Mouse (Mus musculus): ENCODE data around the gene Plxna1. TPM values are rescaled to one million over a fixed set of nuclear protein-coding genes. Genes with fewer than 3 reads are reported as not detected.

The Plxna1 gene
- polyA plus RNA-seq (2012; rRNA removed), result 42.8 and 47.0 TPM in 2 replicates

GRCm38 (mm10) chr6:89362281-89363106 lies at the start of gene Plxna1:
Gene Plxna1, minus strand, starts transcription at chr6:89362620.
- peak within 1 kb of the TSS; percentile 50; the same call in 1 of the 2 replicates for H3K27ac ChIP-seq (ENCODE audit: insufficient read depth, low read length)
- TF ChIP-seq POLR2A (IDR thresholded peaks at IDR 0.05; ENCODE audit: extremely low read depth, insufficient read depth, low read length) (peak; percentile 69), CTCF (IDR thresholded peaks at IDR 0.05; ENCODE audit: extremely low read depth, insufficient read depth, low read length) (no peak)
- peak within 1 kb of the TSS; percentile 38 for H3K4me3 ChIP-seq (ENCODE audit: insufficient read depth, low read length)
- peaks cover 9% of the 10 kb centered on the region for H3K4me1 ChIP-seq (ENCODE audit: control insufficient read depth, insufficient read depth, low read length)

- Histone ChIP-seq H3K4me3 (ENCODE audit: insufficient read depth, low read length) (no peak overlapping the region), H3K27ac (ENCODE audit: insufficient read depth, low read length) (no peak overlapping the region), H3K4me1 (ENCODE audit: control insufficient read depth, insufficient read depth, low read length) (no peaks in the 10 kb centered on the region)
- TF ChIP-seq POLR2A (IDR thresholded peaks at IDR 0.05; ENCODE audit: extremely low read depth, insufficient read depth, low read length) (no peak), CTCF (IDR thresholded peaks at IDR 0.05; ENCODE audit: extremely low read depth, insufficient read depth, low read length) (no peak)
Observed at GRCm38 (mm10) chr6:89409041-89409440, 46.6 kb upstream of the Plxna1 start.

- Histone ChIP-seq H3K27ac (ENCODE audit: insufficient read depth, low read length) (no peak overlapping the region), H3K4me1 (ENCODE audit: control insufficient read depth, insufficient read depth, low read length) (no peaks in the 10 kb centered on the region), H3K4me3 (ENCODE audit: insufficient read depth, low read length) (no peak overlapping the region)
- TF ChIP-seq CTCF (IDR thresholded peaks at IDR 0.05; ENCODE audit: extremely low read depth, insufficient read depth, low read length), result no peak
- no peak for TF ChIP-seq POLR2A (IDR thresholded peaks at IDR 0.05; ENCODE audit: extremely low read depth, insufficient read depth, low read length)
Observed at GRCm38 (mm10) chr6:89408259-89408658, 45.8 kb upstream of the Plxna1 start.

- Histone ChIP-seq H3K4me3 (ENCODE audit: insufficient read depth, low read length) (no peak overlapping the region), H3K27ac (ENCODE audit: insufficient read depth, low read length) (no peak overlapping the region), H3K4me1 (ENCODE audit: control insufficient read depth, insufficient read depth, low read length) (no peaks in the 10 kb centered on the region)
- TF ChIP-seq CTCF (IDR thresholded peaks at IDR 0.05; ENCODE audit: extremely low read depth, insufficient read depth, low read length) (no peak), POLR2A (IDR thresholded peaks at IDR 0.05; ENCODE audit: extremely low read depth, insufficient read depth, low read length) (no peak)
Observed at GRCm38 (mm10) chr6:89407247-89407889, 44.9 kb upstream of the Plxna1 start.

- TF ChIP-seq POLR2A (IDR thresholded peaks at IDR 0.05; ENCODE audit: extremely low read depth, insufficient read depth, low read length), result no peak
- TF ChIP-seq CTCF (IDR thresholded peaks at IDR 0.05; ENCODE audit: extremely low read depth, insufficient read depth, low read length), result no peak
- Histone ChIP-seq H3K4me1 (ENCODE audit: control insufficient read depth, insufficient read depth, low read length) (no peaks in the 10 kb centered on the region), H3K27ac (ENCODE audit: insufficient read depth, low read length) (no peak overlapping the region), H3K4me3 (ENCODE audit: insufficient read depth, low read length) (no peak overlapping the region)
Observed at GRCm38 (mm10) chr6:89404964-89405363, 42.5 kb upstream of the Plxna1 start.

- no peak for TF ChIP-seq POLR2A (IDR thresholded peaks at IDR 0.05; ENCODE audit: extremely low read depth, insufficient read depth, low read length)
- no peak for TF ChIP-seq CTCF (IDR thresholded peaks at IDR 0.05; ENCODE audit: extremely low read depth, insufficient read depth, low read length)
- Histone ChIP-seq H3K4me3 (ENCODE audit: insufficient read depth, low read length) (no peak overlapping the region), H3K27ac (ENCODE audit: insufficient read depth, low read length) (no peak overlapping the region), H3K4me1 (ENCODE audit: control insufficient read depth, insufficient read depth, low read length) (no peaks in the 10 kb centered on the region)
Observed at GRCm38 (mm10) chr6:89403257-89404225, 41.1 kb upstream of the Plxna1 start.

GRCm38 (mm10) chr6:89402406-89402805 lies 40.0 kb upstream of the Plxna1 start:
- no peaks in the 10 kb centered on the region for H3K4me1 ChIP-seq (ENCODE audit: control insufficient read depth, insufficient read depth, low read length)
- H3K27ac ChIP-seq (ENCODE audit: insufficient read depth, low read length), result no peak overlapping the region
- no peak overlapping the region for H3K4me3 ChIP-seq (ENCODE audit: insufficient read depth, low read length)
- TF ChIP-seq CTCF (IDR thresholded peaks at IDR 0.05; ENCODE audit: extremely low read depth, insufficient read depth, low read length) (no peak), POLR2A (IDR thresholded peaks at IDR 0.05; ENCODE audit: extremely low read depth, insufficient read depth, low read length) (no peak)

GRCm38 (mm10) chr6:89399564-89399963 lies 37.1 kb upstream of the Plxna1 start:
- TF ChIP-seq CTCF (IDR thresholded peaks at IDR 0.05; ENCODE audit: extremely low read depth, insufficient read depth, low read length) (no peak), POLR2A (IDR thresholded peaks at IDR 0.05; ENCODE audit: extremely low read depth, insufficient read depth, low read length) (no peak)
- Histone ChIP-seq H3K4me3 (ENCODE audit: insufficient read depth, low read length) (no peak overlapping the region), H3K4me1 (ENCODE audit: control insufficient read depth, insufficient read depth, low read length) (peaks cover 3% of the 10 kb centered on the region; the same call in 1 of the 2 replicates), H3K27ac (ENCODE audit: insufficient read depth, low read length) (no peak overlapping the region)

GRCm38 (mm10) chr6:89397919-89398318 lies 35.5 kb upstream of the Plxna1 start:
- TF ChIP-seq CTCF (IDR thresholded peaks at IDR 0.05; ENCODE audit: extremely low read depth, insufficient read depth, low read length) (no peak), POLR2A (IDR thresholded peaks at IDR 0.05; ENCODE audit: extremely low read depth, insufficient read depth, low read length) (no peak)

More at GRCm38 (mm10) chr6:89397919-89398318, 35.5 kb upstream of the Plxna1 start:
- H3K27ac ChIP-seq (ENCODE audit: insufficient read depth, low read length), result no peak overlapping the region
- peaks cover 3% of the 10 kb centered on the region; the same call in 1 of the 2 replicates for H3K4me1 ChIP-seq (ENCODE audit: control insufficient read depth, insufficient read depth, low read length)
- no peak overlapping the region for H3K4me3 ChIP-seq (ENCODE audit: insufficient read depth, low read length)
